Mouse (Mus musculus) layer of hippocampus, adult 2 months (tissue): ENCODE data around the gene Ucp2. TPM values are rescaled to one million over a fixed set of nuclear protein-coding genes. Genes with fewer than 3 reads are reported as not detected.
"Not testable (repeated sequence)": the region's sequence is repeated elsewhere in the genome, so short reads cannot be mapped to it uniquely, and the experiment has no call there.

Source experiments
- DNase-seq, 2 experiments: peaks; one replicate each; pipeline ENCODE4 v3.0.0; 2022; ENCODE audit warnings: low spot score in 2 of 2
- H3K27ac ChIP-seq: fragments of 200-600 bp; 2 replicates; pipeline ENCODE4 v1.8.1; 2022
- H3K4me3 ChIP-seq: fragments of 200-600 bp; 2 replicates; pipeline ENCODE4 v1.8.1; 2022; ENCODE audit warnings: mild to moderate bottlenecking
- CTCF ChIP-seq: fragments of 200-600 bp; conservative IDR thresholded peaks from 2 replicates; pipeline ENCODE4 v1.8.1; 2022; ENCODE audit warnings: antibody characterized with exemption, mild to moderate bottlenecking, moderate library complexity
- total RNA-seq, 2 experiments: library from RNA; stranded (reverse); gene quantifications; 2 replicates each; pipeline ENCODE4 v1.2.3; 2021

The Ucp2 gene
- total RNA-seq, 2 experiments from 2014 or later, result 69.0 to 72.4 TPM

- no peak overlapping the region for H3K27ac ChIP-seq
- TF ChIP-seq CTCF, result no peak
- H3K4me3 ChIP-seq, result no peak overlapping the region
- no peak for DNase-seq
These were observed 26.2 kb upstream of the Ucp2 start for GRCm38 (mm10) chr7:100466781-100467510.

GRCm38 (mm10) chr7:100468761-100469160, 24.4 kb upstream of the Ucp2 start:
- DNase-seq, result no peak
- Histone ChIP-seq H3K4me3 (no peak overlapping the region), H3K27ac (no peak overlapping the region)
- TF ChIP-seq CTCF, result no peak

DNA sequence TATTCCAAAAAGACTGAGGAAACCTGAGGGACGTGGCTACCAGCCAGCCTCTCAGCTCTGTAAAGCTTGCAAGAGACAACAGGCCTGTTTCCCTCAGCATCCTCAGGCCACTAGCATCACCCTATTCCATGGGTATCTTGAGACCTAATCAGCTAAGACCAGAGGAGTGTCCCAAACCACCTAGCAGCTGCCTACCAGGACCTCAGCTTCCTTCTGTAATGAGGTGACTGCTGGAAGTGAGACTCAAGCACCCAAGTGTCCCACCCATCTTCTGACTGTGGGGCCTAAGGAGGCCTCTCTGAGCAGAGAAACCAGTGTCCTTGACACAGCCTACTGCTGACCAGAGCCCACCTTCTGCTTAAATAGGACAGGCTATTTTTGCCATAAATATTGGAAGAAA, 23.6 kb upstream of the Ucp2 start:
- no peak overlapping the region for H3K27ac ChIP-seq
- no peak overlapping the region for H3K4me3 ChIP-seq
- no peak for TF ChIP-seq CTCF
- DNase-seq, result no peak

DNA sequence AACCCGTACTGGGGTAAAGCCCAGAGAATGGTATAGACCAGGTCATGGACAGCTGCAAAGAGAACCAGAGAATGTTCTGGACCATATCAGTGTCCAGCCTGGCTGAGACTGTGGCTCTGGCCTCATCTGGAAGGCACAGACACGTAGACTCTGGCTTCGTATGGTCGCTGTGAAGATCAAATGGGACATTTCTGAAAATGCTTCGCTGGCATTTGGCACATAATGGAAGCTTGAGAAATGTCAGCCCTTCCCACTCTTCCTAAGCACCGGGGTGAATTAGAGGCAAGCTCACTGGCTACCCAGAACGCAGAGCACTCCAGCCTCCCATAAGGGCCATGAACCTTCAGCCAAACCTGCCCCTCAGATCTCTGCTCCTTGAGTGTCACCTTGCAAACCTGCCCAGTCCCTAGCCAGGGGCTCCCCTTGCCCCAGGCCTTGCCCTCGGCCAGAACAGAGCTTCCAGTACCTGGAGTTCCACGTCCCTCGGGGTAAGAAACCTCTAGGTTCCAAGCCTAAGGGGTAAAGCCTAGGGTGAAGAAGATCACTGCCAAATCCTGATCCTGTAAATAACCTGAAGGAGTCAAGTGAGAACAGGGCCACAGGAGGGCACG, 22.2 kb upstream of the Ucp2 start:
- no peak overlapping the region for H3K27ac ChIP-seq
- TF ChIP-seq CTCF, result no peak
- no peak for DNase-seq
- H3K4me3 ChIP-seq, result no peak overlapping the region

DNA sequence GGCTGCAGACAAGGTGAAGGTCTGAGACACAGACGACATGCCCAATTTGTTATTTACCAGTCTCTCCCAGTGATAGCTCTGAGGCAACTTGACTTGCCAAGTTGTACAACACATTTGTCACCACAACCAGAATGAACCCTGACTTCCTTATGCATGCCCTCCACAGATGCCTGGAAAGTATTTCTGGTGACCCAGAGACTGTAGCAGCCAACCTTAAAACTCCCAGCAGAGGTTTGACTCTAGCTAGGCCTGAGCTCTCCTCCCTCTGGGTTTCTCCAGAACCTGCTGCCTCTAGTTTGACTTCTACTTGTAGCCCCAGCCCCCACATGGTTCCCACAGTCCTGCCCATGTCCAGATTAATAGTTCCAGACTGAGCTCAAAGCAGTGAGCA, 21.7 kb upstream of the Ucp2 start:
- DNase-seq, result no peak
- no peak overlapping the region for H3K4me3 ChIP-seq

DNA sequence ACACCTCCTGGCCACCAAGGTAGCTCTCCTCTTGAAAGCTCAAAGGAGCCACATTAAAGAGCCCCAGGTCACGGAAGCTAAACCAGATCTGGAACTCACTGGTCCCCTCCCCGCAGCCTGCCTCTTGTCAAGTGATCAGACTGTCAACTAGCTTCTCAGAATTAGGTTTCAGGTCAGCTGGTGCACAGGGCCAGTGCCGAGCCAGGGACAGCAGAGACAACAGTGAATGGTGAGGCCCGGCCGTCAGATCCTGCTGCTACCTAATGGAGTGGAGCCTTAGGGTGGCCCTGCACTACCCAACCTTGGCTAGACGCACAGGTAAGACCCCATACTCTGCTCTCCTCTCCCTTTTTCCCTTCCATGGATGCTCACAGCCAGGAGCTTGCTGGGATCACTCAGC, 20.4 kb upstream of the Ucp2 start, which contains the start of gene Ucp3:
Gene Ucp3 (plus strand): TSS at position 214 of the 400 bp plus-strand sequence.
- peak within 1 kb of the TSS; percentile 46; the same call in 1 of the 2 replicates for H3K27ac ChIP-seq
- H3K4me3 ChIP-seq, result 0 out of 2 replicates have a peak within 1 kb of the TSS, but pooled peaks have one; percentile 5
- DNase-seq, result no peak
- no peak for TF ChIP-seq CTCF

More for the DNA sequence above, 21.7 kb upstream of the Ucp2 start:
- no peak overlapping the region for H3K27ac ChIP-seq
- no peak for TF ChIP-seq CTCF

- DNase-seq, result no peak
- no peak overlapping the region for H3K27ac ChIP-seq
- no peak for TF ChIP-seq CTCF
- H3K4me3 ChIP-seq, result no peak overlapping the region
These were observed 19.2 kb upstream of the Ucp2 start for GRCm38 (mm10) chr7:100473846-100474454.

GRCm38 (mm10) chr7:100474680-100475079, 18.5 kb upstream of the Ucp2 start:
- no peak for TF ChIP-seq CTCF
- no peak for DNase-seq
- Histone ChIP-seq H3K4me3 (no peak overlapping the region), H3K27ac (no peak overlapping the region)

- no peak overlapping the region for H3K4me3 ChIP-seq
- TF ChIP-seq CTCF, result no peak
- no peak for DNase-seq
- H3K27ac ChIP-seq, result no peak overlapping the region
These were observed 13.9 kb upstream of the Ucp2 start for GRCm38 (mm10) chr7:100479100-100479822.

DNA sequence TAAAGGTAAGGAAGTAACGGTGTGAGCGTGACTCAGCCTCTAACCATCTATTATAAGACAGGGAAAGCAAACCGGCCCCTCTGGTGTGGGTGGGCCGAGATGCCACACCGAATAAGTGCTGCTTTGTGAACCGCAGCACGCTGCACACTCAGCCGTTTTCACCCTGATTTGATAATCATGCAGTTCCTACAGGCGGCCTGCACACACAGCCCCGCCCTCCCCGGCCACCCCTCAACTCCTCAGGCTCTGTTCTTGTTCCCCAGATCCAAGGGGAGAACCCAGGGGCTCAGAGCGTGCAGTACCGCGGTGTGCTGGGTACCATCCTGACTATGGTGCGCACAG, 13.3 kb upstream of the Ucp2 start:
- no peak overlapping the region for H3K27ac ChIP-seq
- TF ChIP-seq CTCF, result no peak
- no peak for DNase-seq
- H3K4me3 ChIP-seq, result no peak overlapping the region

- Histone ChIP-seq H3K27ac (no peak overlapping the region), H3K4me3 (no peak overlapping the region)
- DNase-seq, result no peak
- no peak for TF ChIP-seq CTCF
These were observed 13.0 kb upstream of the Ucp2 start for GRCm38 (mm10) chr7:100480175-100480574.

DNA sequence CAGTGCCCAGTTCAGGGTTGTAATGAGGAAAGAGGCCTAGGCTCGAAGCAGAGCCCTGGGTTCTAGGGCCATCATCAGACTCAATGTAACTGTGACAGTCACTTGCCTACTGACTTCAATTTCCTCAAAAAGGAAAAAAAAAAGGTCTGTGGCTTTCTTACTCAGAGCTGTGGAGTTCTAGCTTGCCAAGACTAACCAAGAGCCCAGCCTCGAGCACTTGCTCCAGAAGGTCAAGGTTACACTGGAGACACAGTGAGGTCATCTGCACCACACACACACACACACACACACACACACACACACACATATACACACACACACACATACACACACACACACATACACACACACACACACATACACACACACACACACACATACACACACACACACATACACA, 11.1 kb upstream of the Ucp2 start:
- not testable (repeated sequence) for DNase-seq, H3K4me3 ChIP-seq, H3K27ac ChIP-seq

GRCm38 (mm10) chr7:100484493-100484892, 8.6 kb upstream of the Ucp2 start:
- DNase-seq, result no peak
- no peak overlapping the region for H3K27ac ChIP-seq
- H3K4me3 ChIP-seq, result no peak overlapping the region
- no peak for TF ChIP-seq CTCF
